Mouse (Mus musculus): ENCODE data around the gene Vmn1r100. TPM values are rescaled to one million over a fixed set of nuclear protein-coding genes. Genes with fewer than 3 reads are reported as not detected.
"Not testable (repeated sequence)": the region's sequence is repeated elsewhere in the genome, so short reads cannot be mapped to it uniquely, and the experiment has no call there.

The Vmn1r100 gene
- polyA plus RNA-seq (2015; fragmentation: Nextera tagmentation; extraction: Ambion mirVana) = not detected in 2 replicates

- ATAC-seq (ENCODE audit: low read depth); H3K9me3 ChIP-seq (ENCODE audit: control insufficient read depth, low read length); H3K27ac ChIP-seq (ENCODE audit: low read length); H3K4me1 ChIP-seq (replicated peaks; ENCODE audit: control insufficient read depth, insufficient read depth, low read length); H3K27me3 ChIP-seq (ENCODE audit: control insufficient read depth, insufficient read depth, low read depth, low read length); H3K36me3 ChIP-seq (ENCODE audit: control insufficient read depth, insufficient read depth, low read length); H3K4me3 ChIP-seq (ENCODE audit: low read length); H3K4me2 ChIP-seq (ENCODE audit: low read depth, low read length); H3K9ac ChIP-seq (ENCODE audit: low read length): not testable (repeated sequence)
- no CpG with 5 or more reads among the region's 3 CpGs for WGBS
These were observed at the start of gene Vmn1r100 for GRCm38 (mm10) chr7:20417642-20418041. TSS of gene Vmn1r100 (plus strand) at chr7:20417942.

GRCm38 (mm10) chr7:20375310-20375709, 42.4 kb upstream of the Vmn1r100 start, which contains the start of gene Gm5728:
TSS of gene Gm5728 (minus strand) at chr7:20375410.
- WGBS = no CpG with 5 or more reads among the region's 1 CpGs
- not testable (repeated sequence) for H3K9me3 ChIP-seq (ENCODE audit: control insufficient read depth, low read length); H3K4me3 ChIP-seq (ENCODE audit: low read length); H3K4me1 ChIP-seq (replicated peaks; ENCODE audit: control insufficient read depth, insufficient read depth, low read length); H3K4me2 ChIP-seq (ENCODE audit: low read depth, low read length); H3K36me3 ChIP-seq (ENCODE audit: control insufficient read depth, insufficient read depth, low read length); ATAC-seq (ENCODE audit: low read depth); H3K27me3 ChIP-seq (ENCODE audit: control insufficient read depth, insufficient read depth, low read depth, low read length); H3K27ac ChIP-seq (ENCODE audit: low read length); H3K9ac ChIP-seq (ENCODE audit: low read length)

GRCm38 (mm10) chr7:20442493-20442892, 24.8 kb downstream of the Vmn1r100 start, which contains the start of gene Vmn1r101:
TSS of gene Vmn1r101 (minus strand) at chr7:20442593.
- not testable (repeated sequence) for H3K4me3 ChIP-seq (ENCODE audit: low read length); H3K9me3 ChIP-seq (ENCODE audit: control insufficient read depth, low read length); H3K4me2 ChIP-seq (ENCODE audit: low read depth, low read length); ATAC-seq (ENCODE audit: low read depth); H3K27ac ChIP-seq (ENCODE audit: low read length); H3K27me3 ChIP-seq (ENCODE audit: control insufficient read depth, insufficient read depth, low read depth, low read length); H3K4me1 ChIP-seq (replicated peaks; ENCODE audit: control insufficient read depth, insufficient read depth, low read length); H3K9ac ChIP-seq (ENCODE audit: low read length); H3K36me3 ChIP-seq (ENCODE audit: control insufficient read depth, insufficient read depth, low read length)
- no CpG with 5 or more reads among the region's 2 CpGs for WGBS

Other genes with a start within 250 kb of the Vmn1r100 start
- not detected in 2 replicates for gene Vmn1r94, start 249.6 kb upstream of the Vmn1r100 start, polyA plus RNA-seq (2015; fragmentation: Nextera tagmentation; extraction: Ambion mirVana)
- not detected in 2 replicates for gene Vmn1r95, start 224.2 kb upstream of the Vmn1r100 start, polyA plus RNA-seq (2015; fragmentation: Nextera tagmentation; extraction: Ambion mirVana)
- gene Gm6164, start 212.3 kb upstream of the Vmn1r100 start, polyA plus RNA-seq (2015; fragmentation: Nextera tagmentation; extraction: Ambion mirVana) = not detected in 2 replicates
- not detected in 2 replicates for gene Gm4498, start 184.1 kb upstream of the Vmn1r100 start, polyA plus RNA-seq (2015; fragmentation: Nextera tagmentation; extraction: Ambion mirVana)
- gene Gm5890, start 155.1 kb upstream of the Vmn1r100 start, polyA plus RNA-seq (2015; fragmentation: Nextera tagmentation; extraction: Ambion mirVana) = not detected in 2 replicates
- gene Gm4133, start 83.9 kb upstream of the Vmn1r100 start, polyA plus RNA-seq (2015; fragmentation: Nextera tagmentation; extraction: Ambion mirVana) = not detected in 2 replicates
- not detected in 2 replicates for gene Gm5728, start 42.5 kb upstream of the Vmn1r100 start, polyA plus RNA-seq (2015; fragmentation: Nextera tagmentation; extraction: Ambion mirVana)
- not detected in 2 replicates for gene Vmn1r101, start 24.7 kb downstream of the Vmn1r100 start, polyA plus RNA-seq (2015; fragmentation: Nextera tagmentation; extraction: Ambion mirVana)
- gene Gm10670, start 57.0 kb downstream of the Vmn1r100 start, polyA plus RNA-seq (2015; fragmentation: Nextera tagmentation; extraction: Ambion mirVana) = not detected in 2 replicates
- gene Vmn1r103, start 92.6 kb downstream of the Vmn1r100 start, polyA plus RNA-seq (2015; fragmentation: Nextera tagmentation; extraction: Ambion mirVana) = not detected in 2 replicates
- gene Vmn1r104, start 115.9 kb downstream of the Vmn1r100 start, polyA plus RNA-seq (2015; fragmentation: Nextera tagmentation; extraction: Ambion mirVana) = not detected in 2 replicates
- gene Gm5726, start 127.8 kb downstream of the Vmn1r100 start, polyA plus RNA-seq (2015; fragmentation: Nextera tagmentation; extraction: Ambion mirVana) = not detected in 2 replicates
- gene Gm4141, start 158.3 kb downstream of the Vmn1r100 start, polyA plus RNA-seq (2015; fragmentation: Nextera tagmentation; extraction: Ambion mirVana) = not detected in 2 replicates
- not detected in 2 replicates for gene Gm4513, start 181.1 kb downstream of the Vmn1r100 start, polyA plus RNA-seq (2015; fragmentation: Nextera tagmentation; extraction: Ambion mirVana)

All from lung, embryonic 16.5 days (tissue).